Mouse (Mus musculus) thymus, postnatal 0 days (tissue): ENCODE results near the gene Ghsr. TPM values are rescaled to one million over a fixed set of nuclear protein-coding genes. Genes with fewer than 3 reads are reported as not detected.
A peak's percentile ranks its signal among the peaks of the same experiment; 100 is the strongest.
"Not testable (repeated sequence)": the region's sequence is repeated elsewhere in the genome, so short reads cannot be mapped to it uniquely, and the experiment has no call there.

Source experiments
- DNase-seq: peaks from one replicate; pipeline ENCODE4 v3.0.0-alpha.2; 2015; ENCODE audit warnings: low spot score
- polyA plus RNA-seq: library from polyadenylated mRNA; unstranded; fragments of >200 nt; fragmentation: Nextera tagmentation; extraction: Ambion mirVana; gene quantifications from 2 replicates; pipeline ENCODE4 v1.2.1, GENCODE M21; 2015

The Ghsr gene
- 0.05 and 0.06 TPM in 2 replicates for polyA plus RNA-seq

- no peak for DNase-seq
Measured at GRCm38 (mm10) chr3:27371276-27371621, at the start of gene Ghsr. Gene Ghsr (plus strand): TSS chr3:27371351.

GRCm38 (mm10) chr3:27322591-27322990 lies 48.6 kb upstream of the Ghsr start:
- peak; percentile 30 for DNase-seq

GRCm38 (mm10) chr3:27323551-27323950 lies 47.6 kb upstream of the Ghsr start:
- no peak for DNase-seq

- no peak for DNase-seq
Measured at GRCm38 (mm10) chr3:27326633-27327191, 44.4 kb upstream of the Ghsr start.

GRCm38 (mm10) chr3:27330706-27331105 lies 40.4 kb upstream of the Ghsr start:
- DNase-seq = no peak

GRCm38 (mm10) chr3:27338437-27338836 lies 32.7 kb upstream of the Ghsr start:
- peak; percentile 51 for DNase-seq

GRCm38 (mm10) chr3:27338887-27339286 lies 32.3 kb upstream of the Ghsr start:
- no peak for DNase-seq

GRCm38 (mm10) chr3:27340757-27341156 lies 30.4 kb upstream of the Ghsr start:
- no peak for DNase-seq

GRCm38 (mm10) chr3:27342462-27342861 lies 28.7 kb upstream of the Ghsr start:
- no peak for DNase-seq

- DNase-seq = peak; percentile 79
Measured at GRCm38 (mm10) chr3:27345526-27345925, 25.6 kb upstream of the Ghsr start.

GRCm38 (mm10) chr3:27348462-27348861 lies 22.7 kb upstream of the Ghsr start:
- DNase-seq = no peak

GRCm38 (mm10) chr3:27351105-27351504 lies 20.0 kb upstream of the Ghsr start:
- DNase-seq = no peak

GRCm38 (mm10) chr3:27359100-27359720 lies 11.9 kb upstream of the Ghsr start:
- no peak for DNase-seq

GRCm38 (mm10) chr3:27370125-27370524 lies 1.0 kb upstream of the Ghsr start:
- peak; percentile 52 for DNase-seq

GRCm38 (mm10) chr3:27370582-27371275 lies 422 bp upstream of the Ghsr start:
- no peak for DNase-seq

- no peak for DNase-seq
Measured at GRCm38 (mm10) chr3:27371725-27372650, 837 bp downstream of the Ghsr start.

GRCm38 (mm10) chr3:27374396-27374795 lies 3.2 kb downstream of the Ghsr start:
- no peak for DNase-seq

GRCm38 (mm10) chr3:27377935-27378334 lies 6.8 kb downstream of the Ghsr start:
- no peak for DNase-seq

GRCm38 (mm10) chr3:27384836-27385235 lies 13.7 kb downstream of the Ghsr start:
- DNase-seq = no peak

GRCm38 (mm10) chr3:27389923-27390322 lies 18.8 kb downstream of the Ghsr start:
- DNase-seq = no peak

GRCm38 (mm10) chr3:27400996-27401395 lies 29.8 kb downstream of the Ghsr start:
- not testable (repeated sequence) for DNase-seq

- no peak for DNase-seq
Measured at GRCm38 (mm10) chr3:27406440-27406839, 35.3 kb downstream of the Ghsr start.
